Mouse (Mus musculus): ENCODE results near the gene Spryd3.

GRCm38 (mm10) chr15:102177417-102177816 lies 41.4 kb upstream of the Spryd3 start:
- no peak for TF ChIP-seq CTCF (IDR thresholded peaks at IDR 0.05; ENCODE audit: control insufficient read depth, insufficient read depth, insufficient replicate concordance, low read depth, low read length)
- TF ChIP-seq POLR2A (IDR thresholded peaks at IDR 0.05; ENCODE audit: control insufficient read depth, low read depth, low read length), result no peak
